Mouse (Mus musculus) olfactory bulb, adult 2 months (tissue): Measurements from ENCODE around the gene Ebi3.

ENCODE experiments used
- CTCF ChIP-seq: fragments of 200-500 bp; IDR thresholded peaks from 2 replicates; pipeline ENCODE4 v1.5.1; 2012; ENCODE audit warnings: low read depth, mild to moderate bottlenecking, low read length, moderate library complexity; ENCODE audit not compliant: insufficient read depth
- POLR2A ChIP-seq: fragments of 200-500 bp; IDR thresholded peaks from 2 replicates; pipeline ENCODE4 v1.6.1; 2012; ENCODE audit warnings: mild to moderate bottlenecking, low read depth, low read length, moderate library complexity; ENCODE audit not compliant: insufficient read depth

GRCm38 (mm10) chr17:55906669-55907068 is 45.8 kb upstream of the Ebi3 start:
- TF ChIP-seq POLR2A (no peak), CTCF (no peak)
